Mouse (Mus musculus) ES-E14 (cell line): ENCODE data around the gene Sirt2.

Source experiments
- HCFC1 ChIP-seq: IDR thresholded peaks from 2 replicates; pipeline ENCODE4 v1.6.1; 2012; ENCODE audit warnings: low read length, inconsistent platforms, borderline replicate concordance; ENCODE audit not compliant: insufficient read depth
- ZNF384 ChIP-seq: IDR thresholded peaks from 2 replicates; pipeline ENCODE4 v1.6.1; 2012; ENCODE audit warnings: low read depth, low read length, inconsistent platforms

DNA sequence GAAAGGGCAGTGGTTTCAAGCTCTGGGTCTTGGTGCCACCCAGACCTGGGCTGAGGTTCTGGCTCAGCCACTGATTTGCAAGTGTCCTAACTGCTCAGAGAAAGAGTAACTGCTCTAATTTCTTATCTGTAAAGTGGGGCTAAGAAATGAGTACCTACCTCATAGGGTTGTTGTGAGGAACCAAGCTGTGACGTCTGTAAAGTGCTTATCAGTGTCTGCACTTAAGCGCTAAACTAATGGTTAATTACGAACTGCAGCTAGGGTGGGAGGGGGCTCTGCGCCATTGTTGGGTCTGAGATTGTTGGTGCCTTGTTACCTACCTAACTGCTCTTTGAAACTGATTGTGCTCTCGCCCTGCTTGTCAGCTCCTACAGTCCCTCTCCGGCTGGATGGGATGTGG lies 51.0 kb downstream of the Sirt2 start:
- TF ChIP-seq ZNF384 (no peak), HCFC1 (no peak)
